Mouse (Mus musculus) limb, embryonic 13.5 days (tissue): ENCODE results near the gene Acot13. TPM values are rescaled to one million over a fixed set of nuclear protein-coding genes. Genes with fewer than 3 reads are reported as not detected.

Experiments
- ATAC-seq: fragments of 200-750 bp; cut with Nextera tagmentation; 2 replicates; pipeline ENCODE4 v1.8.0; 2017; ENCODE audit warnings: low read depth, moderate number of reproducible peaks, moderate TSS enrichment; ENCODE audit not compliant: low FRiP score
- H3K27ac ChIP-seq: fragments of 300-500 bp; sonication (generic); 2 replicates; pipeline ENCODE4 v1.5.1; 2015; ENCODE audit warnings: inconsistent platforms, mild to moderate bottlenecking, moderate library complexity
- H3K27me3 ChIP-seq: fragments of 300-500 bp; sonication (generic); 2 replicates; pipeline ENCODE4 v1.6.1; 2015; ENCODE audit warnings: mild to moderate bottlenecking, inconsistent platforms
- H3K36me3 ChIP-seq: fragments of 300-500 bp; sonication (generic); 2 replicates; pipeline ENCODE4 v1.6.1; 2015; ENCODE audit warnings: inconsistent platforms, mild to moderate bottlenecking, moderate library complexity
- H3K4me1 ChIP-seq: fragments of 300-500 bp; sonication (generic); 2 replicates; pipeline ENCODE4 v1.6.1; 2015; ENCODE audit warnings: inconsistent platforms
- H3K4me2 ChIP-seq: fragments of 300-500 bp; sonication (generic); replicated peaks from 2 replicates; pipeline ENCODE4 v1.6.1; 2015; ENCODE audit warnings: inconsistent platforms, mild to moderate bottlenecking, moderate library complexity
- H3K4me3 ChIP-seq: fragments of 300-500 bp; sonication (generic); 2 replicates; pipeline ENCODE4 v1.5.1; 2015; ENCODE audit warnings: moderate library complexity, mild to moderate bottlenecking, inconsistent platforms
- H3K9ac ChIP-seq: fragments of 300-500 bp; sonication (generic); 2 replicates; pipeline ENCODE4 v1.6.1; 2015; ENCODE audit warnings: mild to moderate bottlenecking, inconsistent platforms
- H3K9me3 ChIP-seq: fragments of 300-500 bp; sonication (generic); 2 replicates; pipeline ENCODE4 v1.6.1; 2016; ENCODE audit warnings: inconsistent platforms
- WGBS: fragments of 180-500 bp; shearing (Covaris S2); methylation state at CpG from one replicate; pipeline ENCODE4 v1.1.7; 2015; 5-methylcytosine and 5-hydroxymethylcytosine counted together
- polyA plus RNA-seq: library from polyadenylated mRNA; unstranded; fragments of >200 nt; fragmentation: Nextera tagmentation; extraction: Ambion mirVana; gene quantifications from 2 replicates; pipeline ENCODE4 v1.2.1, GENCODE M21; 2015

Gene Acot13
- polyA plus RNA-seq, 1 experiment from 2014 or later: 64.2 TPM

DNA sequence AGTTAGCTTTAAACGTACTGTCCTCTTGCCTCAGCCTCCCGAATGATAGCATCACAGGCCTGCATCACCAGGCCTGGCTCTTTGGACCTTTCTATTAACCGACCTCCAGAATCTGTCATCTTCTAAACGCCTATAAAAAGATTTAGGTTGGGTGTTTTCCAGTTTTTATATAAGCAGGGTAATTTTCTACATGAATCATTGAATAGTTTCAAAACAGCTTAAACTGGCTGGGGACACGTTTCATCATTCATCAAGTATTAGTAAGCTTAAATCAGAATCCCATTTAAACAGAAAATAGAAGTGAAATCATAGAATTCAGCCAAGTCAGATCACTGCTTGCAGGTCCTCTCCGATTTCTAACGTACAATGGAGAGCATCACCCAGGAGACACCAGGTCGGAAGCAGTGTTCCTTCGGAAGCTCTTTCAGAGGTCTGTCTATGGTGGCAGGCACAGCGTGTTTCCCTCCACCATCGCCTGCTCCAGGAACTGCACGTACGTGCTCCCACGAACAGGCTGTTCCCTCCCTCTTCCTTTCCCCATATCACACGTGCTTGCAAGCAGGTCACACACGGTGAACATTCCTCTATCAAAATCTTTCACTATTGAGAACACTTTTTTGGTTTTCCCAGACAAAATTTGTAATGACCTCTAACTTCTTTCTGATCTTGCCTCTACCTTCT is 8.5 kb downstream of the Acot13 start:
- ATAC-seq: no peak
- no peaks in the 10 kb centered on the region for H3K4me1 ChIP-seq
- no peak overlapping the region for H3K9ac ChIP-seq
- no peak overlapping the region for H3K27ac ChIP-seq
- H3K27me3 ChIP-seq: no peaks in the 10 kb centered on the region
- no peak overlapping the region for H3K4me3 ChIP-seq
- H3K9me3 ChIP-seq: no peaks in the 10 kb centered on the region
- WGBS: 85% methylated on average over 16 of the region's 16 CpGs
- peaks cover 20% of the 10 kb centered on the region for H3K36me3 ChIP-seq
- no peak overlapping the region for H3K4me2 ChIP-seq

DNA sequence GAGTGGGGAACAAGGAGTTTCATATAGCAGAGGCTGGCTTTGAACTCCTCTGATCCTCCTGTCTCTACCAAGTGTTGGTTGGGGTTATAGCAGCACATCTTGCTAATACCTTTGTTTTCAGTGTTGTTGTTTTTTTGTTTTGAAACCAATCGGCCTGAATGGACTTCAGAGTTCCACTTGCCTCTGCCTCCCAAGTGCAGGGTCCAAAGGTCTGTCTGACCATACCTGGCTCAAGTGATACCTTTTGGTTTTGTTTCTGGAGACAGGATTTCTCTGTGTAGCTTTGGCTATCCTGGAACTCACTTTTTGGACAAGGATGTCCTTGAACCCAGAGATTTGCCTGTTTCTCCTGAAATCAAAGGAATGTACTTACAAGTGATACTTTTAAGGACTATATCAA is 11.4 kb downstream of the Acot13 start:
- Histone ChIP-seq H3K4me1 (no peaks in the 10 kb centered on the region), H3K4me2 (no peak overlapping the region), H3K27me3 (no peaks in the 10 kb centered on the region), H3K27ac (no peak overlapping the region), H3K36me3 (peaks cover 27% of the 10 kb centered on the region), H3K4me3 (no peak overlapping the region), H3K9ac (no peak overlapping the region), H3K9me3 (no peaks in the 10 kb centered on the region)
- WGBS: 76% methylated on average over 1 of the region's 1 CpGs
- no peak for ATAC-seq

DNA sequence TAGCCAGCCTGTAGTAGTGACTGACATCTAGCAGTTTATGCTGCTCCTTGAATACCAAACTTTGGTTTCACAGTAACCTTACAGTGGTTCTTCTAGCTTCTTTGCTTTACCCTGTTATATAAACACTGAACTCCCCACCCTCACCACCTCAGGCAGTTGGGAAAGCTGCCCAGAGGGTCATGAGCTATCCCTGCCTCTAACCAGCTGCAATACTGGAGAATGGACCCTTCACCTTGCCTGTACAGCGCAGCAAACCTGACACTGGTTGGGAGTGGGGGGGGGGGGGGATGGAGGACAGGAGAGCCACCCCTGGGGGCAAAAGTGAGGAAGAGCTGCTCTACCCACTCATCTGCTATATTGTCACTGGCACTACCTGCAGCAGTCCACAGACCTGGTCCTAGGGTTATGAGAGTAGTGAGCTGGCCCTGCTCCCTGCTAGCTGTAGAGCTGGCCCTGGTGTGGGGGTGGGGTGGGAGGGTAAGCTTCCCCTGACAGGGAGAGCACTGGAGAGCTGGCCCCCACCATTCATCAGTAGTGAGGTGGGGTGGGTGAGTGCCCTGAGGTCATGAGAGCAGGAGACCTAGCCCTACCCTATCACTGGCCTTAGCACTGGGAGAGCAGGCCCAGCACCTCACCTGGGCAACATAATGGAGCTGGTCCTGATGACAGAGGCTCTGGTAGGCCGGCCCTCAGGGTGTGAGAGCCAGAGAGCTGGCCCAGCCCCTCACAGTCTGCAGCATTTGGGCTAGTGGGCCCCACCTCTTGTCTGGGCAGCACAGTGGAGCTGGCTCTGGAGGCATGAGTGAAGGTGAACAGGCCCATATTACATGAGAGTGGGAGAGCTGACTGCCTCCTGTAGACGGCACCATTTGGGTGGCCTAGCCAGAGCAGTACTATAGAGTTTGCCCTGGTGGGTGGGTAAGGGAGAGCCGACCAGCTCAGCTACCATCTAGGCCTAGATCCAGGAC is 14.9 kb downstream of the Acot13 start:
- Histone ChIP-seq H3K9ac (no peak overlapping the region), H3K27ac (no peak overlapping the region), H3K9me3 (no peaks in the 10 kb centered on the region), H3K4me1 (no peaks in the 10 kb centered on the region), H3K4me2 (no peak overlapping the region), H3K36me3 (peaks cover 58% of the 10 kb centered on the region), H3K27me3 (no peaks in the 10 kb centered on the region), H3K4me3 (no peak overlapping the region)
- 69% methylated on average over 4 of the region's 4 CpGs for WGBS
- ATAC-seq: peak; percentile 81

DNA sequence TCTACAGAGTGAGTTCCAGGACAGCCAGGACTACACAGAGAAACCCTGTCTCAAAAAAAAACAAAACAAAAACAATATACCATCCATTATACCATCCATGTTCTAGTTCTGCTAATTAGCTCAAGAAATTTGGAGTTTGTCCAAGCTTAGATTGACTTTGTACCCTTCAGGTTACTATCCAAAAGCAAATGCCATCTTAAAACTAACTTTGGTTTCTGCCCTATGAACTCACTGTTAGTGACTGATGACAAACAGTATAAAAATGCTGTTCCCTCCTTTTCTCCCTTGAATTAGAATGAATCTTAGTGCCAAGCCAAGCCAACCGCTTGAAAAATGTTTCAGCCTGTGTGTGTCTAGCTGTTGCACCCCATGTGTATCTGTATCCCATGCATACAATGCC is 16.7 kb downstream of the Acot13 start:
- no peak overlapping the region for H3K4me2 ChIP-seq
- H3K27ac ChIP-seq: no peak overlapping the region
- H3K9ac ChIP-seq: no peak overlapping the region
- WGBS: 86% methylated on average over 1 of the region's 1 CpGs
- H3K9me3 ChIP-seq: no peaks in the 10 kb centered on the region
- H3K36me3 ChIP-seq: peaks cover 67% of the 10 kb centered on the region
- H3K27me3 ChIP-seq: no peaks in the 10 kb centered on the region
- no peaks in the 10 kb centered on the region for H3K4me1 ChIP-seq
- no peak overlapping the region for H3K4me3 ChIP-seq
- no peak for ATAC-seq

DNA sequence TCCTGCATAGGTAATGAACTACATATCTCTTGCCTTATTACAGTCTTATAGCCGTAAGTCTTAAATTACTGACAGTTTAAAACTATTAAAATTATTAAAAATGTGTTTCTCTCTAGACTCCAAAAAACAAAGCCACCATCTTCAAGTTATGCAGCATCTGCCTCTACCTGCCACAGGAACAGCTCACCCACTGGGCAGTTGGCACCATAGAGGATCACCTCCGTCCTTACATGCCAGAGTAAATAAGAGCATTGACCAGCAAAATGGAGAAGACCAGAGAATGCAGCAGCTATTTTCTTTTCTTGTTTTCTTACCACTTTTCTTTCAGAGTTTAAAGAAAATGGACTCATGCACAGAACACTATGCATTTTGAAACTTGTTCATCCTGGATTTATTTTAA is 18.8 kb downstream of the Acot13 start:
- no peaks in the 10 kb centered on the region for H3K27me3 ChIP-seq
- no peak for ATAC-seq
- no peaks in the 10 kb centered on the region for H3K4me1 ChIP-seq
- no peaks in the 10 kb centered on the region for H3K9me3 ChIP-seq
- no peak overlapping the region for H3K4me2 ChIP-seq
- H3K36me3 ChIP-seq: peaks cover 76% of the 10 kb centered on the region
- H3K27ac ChIP-seq: no peak overlapping the region
- H3K4me3 ChIP-seq: no peak overlapping the region
- H3K9ac ChIP-seq: no peak overlapping the region
- WGBS: 95% methylated on average over 2 of the region's 2 CpGs

DNA sequence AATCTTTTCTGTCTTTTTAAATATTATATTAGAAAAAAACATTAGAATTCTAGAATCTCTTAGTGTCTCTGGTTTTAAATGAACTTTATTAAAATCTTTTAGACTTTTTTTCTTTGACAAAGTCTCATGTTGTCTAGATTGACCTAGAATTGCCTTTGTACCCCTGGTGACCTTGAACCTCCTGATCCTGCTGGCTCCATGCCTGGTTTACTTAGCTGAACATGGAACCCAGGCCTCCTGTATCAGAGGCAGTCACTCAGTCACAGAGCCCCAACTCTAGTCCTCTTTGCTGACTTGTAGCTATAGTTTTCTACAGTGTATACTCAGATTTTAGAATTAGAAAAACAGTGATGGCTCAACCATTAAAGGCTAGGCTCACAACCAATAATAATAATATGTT is 25.3 kb downstream of the Acot13 start:
- Histone ChIP-seq H3K9ac (no peak overlapping the region), H3K4me2 (no peak overlapping the region), H3K27ac (no peak overlapping the region), H3K27me3 (no peaks in the 10 kb centered on the region), H3K9me3 (no peaks in the 10 kb centered on the region), H3K36me3 (peaks cover 54% of the 10 kb centered on the region), H3K4me3 (no peak overlapping the region), H3K4me1 (peaks cover 19% of the 10 kb centered on the region)
- ATAC-seq: no peak

DNA sequence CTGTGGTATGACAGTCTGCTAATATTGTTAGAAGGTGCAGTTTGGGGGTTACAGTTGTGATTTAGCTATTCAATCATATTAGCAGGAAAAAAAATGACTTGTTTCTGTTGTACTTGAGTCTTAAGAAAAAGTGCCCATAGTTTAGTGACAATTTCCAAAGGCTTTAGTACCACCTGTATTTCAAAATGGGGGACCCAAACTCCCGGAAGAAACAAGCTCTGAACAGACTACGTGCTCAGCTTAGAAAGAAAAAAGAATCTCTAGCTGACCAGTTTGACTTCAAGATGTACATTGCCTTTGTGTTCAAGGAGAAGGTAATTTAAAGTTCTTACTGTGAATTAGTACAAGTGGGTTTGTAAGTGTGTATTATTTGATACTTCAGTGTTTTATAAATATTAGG is 28.1 kb downstream of the Acot13 start:
- WGBS: 37% methylated on average over 2 of the region's 2 CpGs
- H3K36me3 ChIP-seq: peaks cover 27% of the 10 kb centered on the region
- peak overlapping the region; percentile 99 for H3K9ac ChIP-seq
- H3K4me3 ChIP-seq: peak overlapping the region; percentile 99
- H3K27me3 ChIP-seq: no peaks in the 10 kb centered on the region
- no peak for ATAC-seq
- H3K4me2 ChIP-seq: peak overlapping the region; percentile 85
- peaks cover 25% of the 10 kb centered on the region for H3K4me1 ChIP-seq
- H3K9me3 ChIP-seq: no peaks in the 10 kb centered on the region
- no peak overlapping the region for H3K27ac ChIP-seq

DNA sequence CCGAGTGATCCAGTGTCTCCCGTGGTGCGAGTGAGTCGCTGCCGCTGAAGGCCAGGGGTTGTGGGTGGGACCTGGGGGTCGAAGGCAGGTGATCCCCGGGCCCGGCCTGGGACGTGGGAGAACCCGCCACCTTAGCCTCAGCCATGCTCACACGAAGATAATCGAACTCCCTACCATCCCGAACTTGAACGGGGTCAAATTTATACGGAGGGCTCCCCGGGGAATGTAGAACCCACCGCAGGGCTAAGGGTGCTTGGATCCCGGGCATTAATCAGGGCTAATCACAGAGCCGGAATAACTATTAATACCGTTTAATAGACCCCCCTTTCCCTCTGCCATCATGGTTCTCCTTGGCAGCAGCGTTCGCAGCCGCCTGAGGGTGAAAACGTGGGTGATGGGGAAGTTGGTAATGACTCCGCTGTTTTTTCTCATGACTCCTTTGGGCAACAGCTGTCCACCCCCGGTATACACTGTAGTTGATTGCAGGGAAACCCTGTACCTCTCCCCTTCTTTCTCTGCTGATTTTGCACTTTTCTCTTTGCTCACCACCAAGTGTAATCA is 29.1 kb downstream of the Acot13 start:
- peak overlapping the region; percentile 99 for H3K4me3 ChIP-seq
- H3K4me1 ChIP-seq: peaks cover 25% of the 10 kb centered on the region
- no peaks in the 10 kb centered on the region for H3K9me3 ChIP-seq
- peak overlapping the region; percentile 85 for H3K4me2 ChIP-seq
- no peaks in the 10 kb centered on the region for H3K27me3 ChIP-seq
- H3K27ac ChIP-seq: peak overlapping the region; percentile 100; the same call in 1 of the 2 replicates
- H3K9ac ChIP-seq: peak overlapping the region; percentile 99
- ATAC-seq: no peak
- peaks cover 17% of the 10 kb centered on the region for H3K36me3 ChIP-seq
- WGBS: under 1% methylated on average over 26 of the region's 26 CpGs

DNA sequence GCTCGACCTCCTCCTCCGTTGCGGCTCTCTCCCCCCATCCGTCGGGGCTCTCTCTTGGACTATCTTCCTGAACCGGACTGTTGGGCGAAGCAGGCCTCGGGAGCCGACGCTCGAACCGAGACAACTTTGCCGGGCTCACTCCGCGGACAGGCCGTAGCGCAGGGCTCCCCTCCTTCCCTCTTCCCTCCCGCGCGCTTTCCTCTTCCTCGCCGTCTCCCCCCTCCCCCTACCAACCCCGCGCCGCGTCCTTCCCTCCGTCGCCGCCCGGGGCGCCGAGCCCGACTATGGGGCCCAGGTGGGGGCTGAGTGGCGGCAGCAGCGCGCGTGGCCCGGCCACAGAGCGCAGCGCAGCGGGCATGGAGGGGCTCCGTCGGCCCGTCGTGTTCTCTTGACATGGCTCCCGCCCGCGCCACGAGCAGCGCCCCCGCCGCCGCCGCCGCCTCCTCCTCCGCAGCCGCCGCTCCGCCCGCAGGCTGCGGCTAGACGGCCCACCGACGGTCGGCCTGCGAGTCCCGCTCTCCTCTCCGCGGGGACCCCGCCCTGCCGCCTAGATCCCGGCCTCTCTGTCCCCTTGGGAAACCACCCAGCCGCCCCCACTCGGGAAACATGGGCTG is 29.9 kb downstream of the Acot13 start, which contains the start of gene BC005537:
Gene BC005537 (plus strand): TSS at position 350 of the 614 bp plus-strand sequence.
- Histone ChIP-seq H3K27me3 (no peaks in the 10 kb centered on the region), H3K9ac (peak within 1 kb of the TSS; percentile 99), H3K36me3 (peaks cover 12% of the 10 kb centered on the region), H3K4me3 (peak within 1 kb of the TSS; percentile 99), H3K4me2 (peak within 1 kb of the TSS; percentile 85), H3K9me3 (no peaks in the 10 kb centered on the region), H3K4me1 (peaks cover 25% of the 10 kb centered on the region), H3K27ac (peak within 1 kb of the TSS; percentile 100)
- under 1% methylated on average over 57 of the region's 74 CpGs for WGBS
- peak; percentile 48 for ATAC-seq

DNA sequence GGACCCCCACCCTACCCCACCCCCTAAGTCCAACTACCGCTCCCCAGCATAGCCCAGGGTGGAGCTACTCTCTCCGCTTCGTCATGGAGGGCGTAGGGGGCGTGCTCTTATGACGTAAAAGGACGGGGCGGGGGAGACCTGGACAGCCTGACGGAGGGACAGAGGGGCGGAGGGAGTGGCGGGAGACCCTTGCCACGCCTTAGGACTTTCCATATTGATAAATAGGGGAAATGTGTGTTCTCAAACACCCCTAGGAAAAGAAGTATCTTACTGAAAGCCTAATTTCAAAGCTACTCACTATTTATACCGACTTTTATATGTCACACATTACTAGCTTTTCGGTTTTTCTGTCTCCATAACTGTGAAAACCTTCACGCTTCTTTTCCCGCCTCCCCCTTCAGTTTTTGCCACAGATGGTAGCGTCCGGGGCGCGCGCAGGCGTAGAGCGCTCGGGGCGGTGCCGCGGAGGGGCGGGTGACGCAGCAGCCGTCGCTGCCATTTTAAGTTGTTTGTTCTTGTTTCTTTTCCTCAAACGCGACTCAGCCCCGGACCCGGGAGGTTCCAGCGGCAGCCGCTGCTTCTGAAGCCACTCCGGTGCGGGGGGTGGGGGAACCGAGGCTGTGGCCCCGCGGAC is 30.5 kb downstream of the Acot13 start:
- ATAC-seq: peak; percentile 98
- peaks cover 25% of the 10 kb centered on the region for H3K4me1 ChIP-seq
- H3K9ac ChIP-seq: peak overlapping the region; percentile 99
- H3K4me3 ChIP-seq: peak overlapping the region; percentile 99
- no peaks in the 10 kb centered on the region for H3K9me3 ChIP-seq
- under 1% methylated on average over 42 of the region's 42 CpGs for WGBS
- peak overlapping the region; percentile 85 for H3K4me2 ChIP-seq
- H3K27me3 ChIP-seq: no peaks in the 10 kb centered on the region
- H3K36me3 ChIP-seq: peaks cover 8% of the 10 kb centered on the region
- peak overlapping the region; percentile 100 for H3K27ac ChIP-seq

DNA sequence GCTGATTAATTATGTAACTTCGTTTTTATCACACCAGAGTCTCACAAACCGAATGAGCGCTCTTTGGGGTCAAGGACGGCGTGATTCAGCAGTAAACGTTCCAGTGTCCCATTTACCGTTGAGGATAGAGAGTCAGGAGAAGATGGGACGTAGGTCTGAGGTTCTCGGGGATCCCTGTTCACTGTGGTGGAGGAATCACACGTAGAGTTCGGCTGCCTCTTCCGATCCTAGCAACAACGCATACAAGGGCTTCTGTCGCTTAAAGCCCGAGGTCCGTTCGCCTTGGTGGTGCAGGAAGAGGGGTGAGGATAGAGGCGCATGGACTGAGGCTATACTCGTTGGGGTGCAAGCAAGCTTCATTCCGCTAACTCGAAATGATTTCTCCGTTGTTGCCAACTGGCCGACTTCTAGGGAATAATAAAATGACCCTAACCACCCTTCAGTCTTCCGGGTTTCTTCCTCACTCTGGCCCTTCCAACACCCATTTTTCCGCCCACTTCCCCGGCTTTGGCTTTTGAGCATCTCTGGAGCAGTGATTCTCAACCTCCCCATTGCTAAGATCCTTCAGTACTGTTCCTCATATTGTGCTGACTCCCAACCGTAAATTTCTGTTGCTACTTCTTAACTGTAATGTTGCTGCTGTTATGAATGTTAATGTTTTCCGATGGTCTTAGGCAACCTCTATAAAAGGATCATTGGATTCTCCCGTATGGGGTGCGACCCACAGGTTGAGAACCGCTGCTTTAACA is 31.2 kb downstream of the Acot13 start:
- no peaks in the 10 kb centered on the region for H3K27me3 ChIP-seq
- WGBS: 1% methylated on average over 31 of the region's 31 CpGs
- peaks cover 25% of the 10 kb centered on the region for H3K4me1 ChIP-seq
- ATAC-seq: peak; percentile 38
- H3K4me2 ChIP-seq: peak overlapping the region; percentile 85
- peak overlapping the region; percentile 72 for H3K9ac ChIP-seq
- H3K9me3 ChIP-seq: no peaks in the 10 kb centered on the region
- peaks cover 4% of the 10 kb centered on the region; the same call in 1 of the 2 replicates for H3K36me3 ChIP-seq
- peak overlapping the region; percentile 73 for H3K27ac ChIP-seq
- H3K4me3 ChIP-seq: peak overlapping the region; percentile 99
